Mouse (Mus musculus): ENCODE results near the gene Hspbap1. TPM values are rescaled to one million over a fixed set of nuclear protein-coding genes. Genes with fewer than 3 reads are reported as not detected.

Gene Hspbap1
- total and polyA plus RNA-seq, 3 experiments, result 2.1 to 2.6 (median 2.5) TPM

DNA sequence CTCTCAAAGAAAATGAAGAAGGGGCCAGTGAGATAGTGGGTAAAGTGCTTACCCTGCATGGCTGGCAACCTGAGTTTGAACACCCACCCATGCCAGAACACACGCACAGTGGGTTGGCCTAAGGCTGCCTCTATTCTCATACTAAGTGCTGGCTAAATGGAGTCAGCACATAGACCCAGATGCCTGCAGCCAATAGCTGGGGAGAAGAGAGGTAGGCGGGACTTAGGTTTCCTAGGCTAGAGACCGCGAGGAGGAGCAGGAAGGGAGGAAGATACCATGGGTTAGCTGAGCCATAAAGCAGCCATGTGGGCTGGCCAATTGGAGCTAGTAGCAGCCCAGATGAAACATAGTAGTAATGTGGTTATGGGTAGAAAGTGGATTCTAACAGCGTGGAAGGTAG, 2.4 kb downstream of the Hspbap1 start:
- H3K4me1 ChIP-seq (ENCODE audit: control insufficient read depth, insufficient read depth, low read length), result no peaks in the 10 kb centered on the region; the same call in 1 of the 2 replicates
- no peak for DNase-seq
- no peaks in the 10 kb centered on the region for H3K27me3 ChIP-seq (ENCODE audit: control insufficient read depth, insufficient read depth, low read length)
- peaks cover 7% of the 10 kb centered on the region for H3K36me3 ChIP-seq (ENCODE audit: control insufficient read depth, insufficient read depth, low read length)
- WGBS, result 76% methylated on average over 5 of the region's 5 CpGs
- intact Hi-C loops (cut with DNase I), result no loop called here
- H3K27ac ChIP-seq, result no peak overlapping the region
- H3K4me3 ChIP-seq, result no peak overlapping the region
- peaks cover 5% of the 10 kb centered on the region; the same call in 1 of the 2 replicates for H3K79me2 ChIP-seq (replicated peaks; ENCODE audit: control insufficient read depth, insufficient read depth, low read length)
- no peak overlapping the region for H3K9ac ChIP-seq (ENCODE audit: low read depth, low read length)
- TF ChIP-seq POLR2A (IDR thresholded peaks at IDR 0.05; ENCODE audit: insufficient read depth, low read depth, low read length), result no peak
- no peak for TF ChIP-seq EP300 (IDR thresholded peaks at IDR 0.05; ENCODE audit: insufficient read depth, low read depth, low read length)
- no peak for TF ChIP-seq CTCF (IDR thresholded peaks at IDR 0.05)

- TF ChIP-seq CTCF (IDR thresholded peaks at IDR 0.05) (no peak), EP300 (IDR thresholded peaks at IDR 0.05; ENCODE audit: insufficient read depth, low read depth, low read length) (no peak), POLR2A (IDR thresholded peaks at IDR 0.05; ENCODE audit: insufficient read depth, low read depth, low read length) (no peak)
- H3K79me2 ChIP-seq (replicated peaks; ENCODE audit: control insufficient read depth, insufficient read depth, low read length), result no peaks in the 10 kb centered on the region
- no peak overlapping the region for H3K9ac ChIP-seq (ENCODE audit: low read depth, low read length)
- H3K27ac ChIP-seq, result no peak overlapping the region
- WGBS, result 54% methylated on average over 1 of the region's 1 CpGs
- intact Hi-C loops (cut with DNase I), result no loop called here
- H3K36me3 ChIP-seq (ENCODE audit: control insufficient read depth, insufficient read depth, low read length), result no peaks in the 10 kb centered on the region
- no peak overlapping the region for H3K4me3 ChIP-seq
- H3K27me3 ChIP-seq (ENCODE audit: control insufficient read depth, insufficient read depth, low read length), result no peaks in the 10 kb centered on the region
- H3K4me1 ChIP-seq (ENCODE audit: control insufficient read depth, insufficient read depth, low read length), result no peaks in the 10 kb centered on the region
- DNase-seq, result no peak
These were observed 5.7 kb downstream of the Hspbap1 start for GRCm38 (mm10) chr16:35775835-35776234.

DNA sequence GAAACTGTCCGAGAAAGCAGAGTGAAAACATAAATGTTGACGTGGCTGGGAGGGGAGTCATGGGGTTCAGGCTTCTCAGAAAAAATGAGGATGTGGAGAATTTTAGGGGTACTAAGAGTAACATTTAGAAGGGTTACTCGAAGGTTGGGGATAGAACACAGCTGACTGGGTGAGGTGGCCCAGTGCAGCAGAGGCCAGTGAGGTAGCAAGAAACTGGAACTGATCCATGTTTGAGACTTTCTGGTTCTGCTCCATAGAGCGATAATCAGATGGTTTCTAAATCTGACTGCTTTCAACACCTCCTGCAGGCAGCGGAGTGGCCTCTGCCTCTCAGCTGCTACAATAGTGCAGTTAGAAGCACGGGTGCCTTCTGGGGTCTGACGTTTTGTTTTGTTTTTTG, 6.6 kb downstream of the Hspbap1 start:
- H3K27ac ChIP-seq, result no peak overlapping the region
- H3K4me1 ChIP-seq (ENCODE audit: control insufficient read depth, insufficient read depth, low read length), result no peaks in the 10 kb centered on the region
- H3K4me3 ChIP-seq, result no peak overlapping the region
- TF ChIP-seq EP300 (IDR thresholded peaks at IDR 0.05; ENCODE audit: insufficient read depth, low read depth, low read length), result no peak
- no peak for TF ChIP-seq CTCF (IDR thresholded peaks at IDR 0.05)
- TF ChIP-seq POLR2A (IDR thresholded peaks at IDR 0.05; ENCODE audit: insufficient read depth, low read depth, low read length), result no peak
- H3K27me3 ChIP-seq (ENCODE audit: control insufficient read depth, insufficient read depth, low read length), result no peaks in the 10 kb centered on the region
- WGBS, result 47% methylated on average over 7 of the region's 7 CpGs
- intact Hi-C loops (cut with DNase I), result no loop called here
- no peaks in the 10 kb centered on the region for H3K79me2 ChIP-seq (replicated peaks; ENCODE audit: control insufficient read depth, insufficient read depth, low read length)
- no peak overlapping the region for H3K9ac ChIP-seq (ENCODE audit: low read depth, low read length)
- H3K36me3 ChIP-seq (ENCODE audit: control insufficient read depth, insufficient read depth, low read length), result no peaks in the 10 kb centered on the region
- peak in 1 of 2 experiments; percentile 33 for DNase-seq

GRCm38 (mm10) chr16:35777768-35778167, 7.6 kb downstream of the Hspbap1 start:
- Histone ChIP-seq H3K27ac (no peak overlapping the region), H3K9ac (ENCODE audit: low read depth, low read length) (no peak overlapping the region), H3K4me3 (no peak overlapping the region), H3K36me3 (ENCODE audit: control insufficient read depth, insufficient read depth, low read length) (no peaks in the 10 kb centered on the region), H3K27me3 (ENCODE audit: control insufficient read depth, insufficient read depth, low read length) (no peaks in the 10 kb centered on the region), H3K4me1 (ENCODE audit: control insufficient read depth, insufficient read depth, low read length) (no peaks in the 10 kb centered on the region; the same call in none of the 2 replicates), H3K79me2 (replicated peaks; ENCODE audit: control insufficient read depth, insufficient read depth, low read length) (no peaks in the 10 kb centered on the region)
- TF ChIP-seq POLR2A (IDR thresholded peaks at IDR 0.05; ENCODE audit: insufficient read depth, low read depth, low read length), result no peak
- TF ChIP-seq CTCF (IDR thresholded peaks at IDR 0.05), result no peak
- no peak for TF ChIP-seq EP300 (IDR thresholded peaks at IDR 0.05; ENCODE audit: insufficient read depth, low read depth, low read length)
- no peak for DNase-seq
- intact Hi-C loops (cut with DNase I), result no loop called here
- WGBS, result 94% methylated on average over 4 of the region's 4 CpGs

DNA sequence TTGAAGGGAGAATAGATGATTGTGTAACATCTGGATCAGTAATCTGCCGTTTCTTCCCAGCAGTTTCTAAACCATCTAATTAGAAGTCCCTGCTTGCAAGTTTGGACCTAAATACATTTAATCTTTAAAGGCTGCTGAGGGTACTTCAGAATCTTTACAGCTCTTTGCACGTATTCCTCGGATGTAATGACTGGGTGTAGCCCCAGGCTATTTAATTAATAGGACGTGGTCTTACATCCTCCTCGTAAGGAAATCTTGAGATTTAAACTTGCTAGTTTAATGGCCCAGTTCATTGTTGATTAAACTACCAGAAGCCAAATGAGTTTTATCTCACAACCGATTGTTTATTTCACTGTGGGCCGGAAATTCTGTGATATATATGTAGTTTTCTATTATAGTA, 9.5 kb downstream of the Hspbap1 start:
- 80% methylated on average over 7 of the region's 7 CpGs for WGBS
- intact Hi-C loops (cut with DNase I), result no loop called here
- H3K27me3 ChIP-seq (ENCODE audit: control insufficient read depth, insufficient read depth, low read length), result no peaks in the 10 kb centered on the region
- H3K27ac ChIP-seq, result no peak overlapping the region
- TF ChIP-seq EP300 (IDR thresholded peaks at IDR 0.05; ENCODE audit: insufficient read depth, low read depth, low read length) (no peak), POLR2A (IDR thresholded peaks at IDR 0.05; ENCODE audit: insufficient read depth, low read depth, low read length) (no peak), CTCF (IDR thresholded peaks at IDR 0.05) (no peak)
- H3K79me2 ChIP-seq (replicated peaks; ENCODE audit: control insufficient read depth, insufficient read depth, low read length), result no peaks in the 10 kb centered on the region
- H3K36me3 ChIP-seq (ENCODE audit: control insufficient read depth, insufficient read depth, low read length), result no peaks in the 10 kb centered on the region
- no peak for DNase-seq
- no peaks in the 10 kb centered on the region; the same call in none of the 2 replicates for H3K4me1 ChIP-seq (ENCODE audit: control insufficient read depth, insufficient read depth, low read length)
- H3K4me3 ChIP-seq, result no peak overlapping the region
- no peak overlapping the region for H3K9ac ChIP-seq (ENCODE audit: low read depth, low read length)

DNA sequence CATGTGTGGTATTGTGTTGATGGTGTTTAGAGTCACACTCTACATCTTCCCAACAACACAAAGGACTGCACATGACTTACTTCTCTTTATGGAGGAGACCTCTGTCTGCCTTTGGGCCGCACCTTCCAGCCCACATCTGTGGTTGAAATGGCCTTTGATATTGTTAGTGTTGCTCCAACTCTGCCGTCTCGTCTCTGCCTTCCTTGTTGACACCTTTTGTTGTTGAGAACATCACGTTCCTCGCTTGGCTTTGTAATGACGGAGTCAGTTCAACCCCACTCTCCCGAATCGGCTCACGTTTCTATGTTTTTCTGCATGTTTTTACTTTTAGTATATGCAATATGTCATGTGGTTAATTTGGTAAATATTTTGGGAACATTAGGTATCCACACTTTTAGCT, 10.9 kb downstream of the Hspbap1 start:
- Histone ChIP-seq H3K4me3 (no peak overlapping the region), H3K36me3 (ENCODE audit: control insufficient read depth, insufficient read depth, low read length) (no peaks in the 10 kb centered on the region), H3K27me3 (ENCODE audit: control insufficient read depth, insufficient read depth, low read length) (no peaks in the 10 kb centered on the region), H3K9ac (ENCODE audit: low read depth, low read length) (no peak overlapping the region), H3K79me2 (replicated peaks; ENCODE audit: control insufficient read depth, insufficient read depth, low read length) (no peaks in the 10 kb centered on the region), H3K27ac (no peak overlapping the region), H3K4me1 (ENCODE audit: control insufficient read depth, insufficient read depth, low read length) (no peaks in the 10 kb centered on the region; the same call in none of the 2 replicates)
- no peak for DNase-seq
- no peak for TF ChIP-seq CTCF (IDR thresholded peaks at IDR 0.05)
- TF ChIP-seq POLR2A (IDR thresholded peaks at IDR 0.05; ENCODE audit: insufficient read depth, low read depth, low read length), result no peak
- no peak for TF ChIP-seq EP300 (IDR thresholded peaks at IDR 0.05; ENCODE audit: insufficient read depth, low read depth, low read length)
- intact Hi-C loops (cut with DNase I), result no loop called here
- WGBS, result 93% methylated on average over 9 of the region's 9 CpGs

Data from heart, adult 2 months (tissue).